8 mouse cellular contexts compared by ENCODE assay signal in genomic region chr8:110720685-110721598, GRCm38 (mm10). TPM values are rescaled to one million over a fixed set of nuclear protein-coding genes. Genes with fewer than 3 reads are reported as not detected.
DNase-seq lines count a peak whose midpoint lies in the region; TF ChIP-seq lines count a peak whose summit lies in the region.

Gene Mtss1l, plus strand, starts transcription at chr8:110721476.

- no peak for TF ChIP-seq CTCF in cerebellum, adult 2 months (IDR thresholded peaks at IDR 0.05; ENCODE audit: borderline replicate concordance, insufficient read depth, low read depth, low read length)

- TF ChIP-seq POLR2A in cerebellum, adult 2 months (IDR thresholded peaks at IDR 0.05; ENCODE audit: borderline replicate concordance, insufficient read depth, low read length): peak; percentile 27

- H3K27me3 ChIP-seq in cerebellum, adult 2 months (ENCODE audit: control insufficient read depth, insufficient read depth, low read length): no peaks in the 10 kb centered on the region
- H3K27me3 ChIP-seq in hindbrain, embryonic 10.5 days (ENCODE audit: insufficient read depth, poor library complexity, severe bottlenecking): peaks cover 12% of the 10 kb centered on the region; the same call in 1 of the 2 replicates

- H3K36me3 ChIP-seq in hindbrain, embryonic 10.5 days: peaks cover 27% of the 10 kb centered on the region

- H3K9me3 ChIP-seq in hindbrain, embryonic 10.5 days: no peaks in the 10 kb centered on the region

- H3K4me3 ChIP-seq in cerebellum, adult 2 months (replicated peaks; ENCODE audit: insufficient read depth, low read depth, low read length): peak within 1 kb of the TSS; percentile 77
- peak within 1 kb of the TSS; percentile 78 for H3K4me3 ChIP-seq in hindbrain, embryonic 10.5 days

- peak within 1 kb of the TSS; percentile 84 for H3K27ac ChIP-seq in cerebellum, adult 2 months (ENCODE audit: insufficient read depth, low read length)
- peak within 1 kb of the TSS; percentile 95 for H3K27ac ChIP-seq in hindbrain, embryonic 10.5 days

- H3K4me1 ChIP-seq in cerebellum, adult 2 months (ENCODE audit: control insufficient read depth, insufficient read depth, low read length): peaks cover 65% of the 10 kb centered on the region
- H3K4me1 ChIP-seq in hindbrain, embryonic 10.5 days (replicated peaks): peaks cover 92% of the 10 kb centered on the region

- peak; percentile 95 for DNase-seq in NIH3T3 (ENCODE audit: low read depth)
- DNase-seq in cerebellum, adult 2 months: peak; percentile 85 to 88
- DNase-seq in forelimb bud, embryonic 11.5 days (ENCODE audit: low read depth, low spot score): peak; percentile 92
- peak; percentile 91 for DNase-seq in hindbrain, embryonic 10.5 days (ENCODE audit: low spot score)
- peak in 1 of 2 experiments; percentile 86 for DNase-seq in layer of hippocampus, postnatal 14 days (ENCODE audit: low spot score in 2 of 2)
- peak; percentile 77 for DNase-seq in lung, postnatal 14 days
- peak; percentile 74 for DNase-seq in right cerebral cortex, postnatal 14 days
- DNase-seq in natural killer cell, adult 2 months (ENCODE audit: low spot score in 2 of 2): no peak

- WGBS in cerebellum, adult 2 months: 3% methylated on average over 57 of the region's 75 CpGs
- 3% methylated on average over 75 of the region's 75 CpGs for WGBS in hindbrain, embryonic 10.5 days

RNA-seq across cellular contexts. Expression of gene Mtss1l, which starts in this region (rescaled TPM):
- 257 and 288 TPM in 2 replicates for polyA plus RNA-seq in cerebellum, adult 2 months (2012; rRNA removed)
- 6.4 and 6.9 TPM in 2 replicates for polyA plus RNA-seq in hindbrain, embryonic 10.5 days (2016; fragmentation: Nextera tagmentation; extraction: Ambion mirVana)
- 100 to 1,000 TPM; 220 to 233 TPM for total RNA-seq in layer of hippocampus, postnatal 14 days (2021)

Comparison
In these comparisons a context has a peak if more than half of its experiments do, and no peak if none do; other contexts are left out.
1. RNA of gene Mtss1l (polyA plus RNA-seq): 257 to 288 TPM in cerebellum, adult 2 months; 6.4 to 6.9 TPM in hindbrain, embryonic 10.5 days; every median in the first group is over 10 times any median in the second.
2. DNase-seq: peak in NIH3T3 (single experiment), cerebellum, adult 2 months (2 of 2), forelimb bud, embryonic 11.5 days (single experiment), hindbrain, embryonic 10.5 days (single experiment), lung, postnatal 14 days (single experiment) and right cerebral cortex, postnatal 14 days (single experiment); none in natural killer cell, adult 2 months (0 of 2).